Mouse (Mus musculus) WW6 (cell line): Measurements from ENCODE around the gene Galnt16.
A peak's percentile ranks its signal among the peaks of the same experiment; 100 is the strongest.

ENCODE experiments used
- DNase-seq: peaks from one replicate; pipeline ENCODE4 v3.0.0-alpha.2; 2013; ENCODE audit warnings: low read depth, low spot score

Gene Galnt16

DNA sequence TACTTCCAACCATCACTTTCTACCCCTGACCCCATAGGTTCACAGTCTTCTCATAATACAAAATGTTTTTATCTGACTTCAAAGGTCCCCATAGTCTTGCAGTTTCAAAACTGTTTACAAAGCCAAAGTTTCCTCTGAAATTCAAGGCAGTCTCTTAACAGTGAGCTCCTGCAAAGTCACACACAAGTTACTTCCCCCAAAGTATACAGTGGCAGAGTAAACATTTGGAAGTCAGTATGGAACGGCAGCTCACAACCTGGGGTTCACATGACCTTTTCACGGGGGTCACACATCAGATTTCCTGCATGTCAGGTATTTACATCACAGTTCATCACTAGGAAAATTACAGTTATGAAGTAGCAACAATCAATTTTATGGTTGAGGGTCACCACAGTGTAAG is 145.9 kb downstream of the Galnt16 start:
- no peak for DNase-seq

- DNase-seq: no peak
These were observed 150.3 kb downstream of the Galnt16 start for GRCm38 (mm10) chr12:80668391-80668790.

DNA sequence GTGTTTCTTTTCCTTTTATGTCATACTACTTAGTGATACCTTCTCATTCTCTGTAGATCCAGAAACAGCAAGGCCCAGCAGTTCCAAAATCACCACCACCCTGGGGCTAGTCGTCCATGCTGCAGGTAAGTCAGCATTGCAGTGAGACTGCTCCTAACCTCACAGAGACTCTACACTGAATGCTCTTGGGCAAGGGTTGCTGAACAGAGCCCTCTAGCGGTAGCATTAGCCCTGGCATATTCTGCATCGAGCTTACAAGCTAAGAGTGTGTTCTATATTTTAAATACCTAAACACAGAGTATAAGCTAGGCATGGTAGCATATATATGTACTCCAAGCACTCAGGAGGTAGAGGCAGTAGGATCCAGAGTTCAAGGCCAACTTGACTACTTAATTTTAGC is 155.1 kb downstream of the Galnt16 start:
- peak; percentile 26 for DNase-seq
